Mouse (Mus musculus) cerebellum, adult 9-11 months (tissue): ENCODE results near the gene Ssr4.

Source experiments
- DNase-seq: peaks from one replicate; pipeline ENCODE4 v3.0.0; 2022

Gene Ssr4

GRCm38 (mm10) chrX:73816596-73817314, 29.9 kb downstream of the Ssr4 start:
- no peak for DNase-seq

GRCm38 (mm10) chrX:73823747-73824146, 36.9 kb downstream of the Ssr4 start:
- peak; percentile 29 for DNase-seq

- peak; percentile 85 for DNase-seq
Observed at GRCm38 (mm10) chrX:73824185-73825151, 37.6 kb downstream of the Ssr4 start, which contains the start of gene Pdzd4. Gene Pdzd4 (minus strand): TSS chrX:73824969.

GRCm38 (mm10) chrX:73835731-73836130, 48.9 kb downstream of the Ssr4 start:
- DNase-seq = no peak

- DNase-seq = no peak
Observed at GRCm38 (mm10) chrX:73836691-73837090, 49.9 kb downstream of the Ssr4 start.
